Mouse (Mus musculus): ENCODE data around the gene Eif2s3y.

Gene Eif2s3y

GRCm38 (mm10) chrY:1009882-1010751, at the start of gene Eif2s3y:
TSS of gene Eif2s3y (plus strand) at chrY:1010543.
- in situ Hi-C loops (cut with MboI, MseI), result no loop called here

All from T-helper 17 cell (primary cell).